In genomic region chr5:125085097-125085617, GRCm38 (mm10) we compare ENCODE assay signal across 17 mouse cellular contexts.
DNase-seq lines count a peak whose midpoint lies in the region; ATAC-seq and TF ChIP-seq lines count a peak whose summit lies in the region.
"Had no signal": no experiment of that assay in that cellular context is flagged by ENCODE, and none has a peak within 500 bp of the region (broad histone marks: within the 10 kb centered on the region; RNA-seq: fewer than 3 reads in every experiment).

No protein-coding gene starts in this region.

- no peak for ATAC-seq in forebrain, embryonic 13.5 days
- no peak for ATAC-seq in forebrain, embryonic 15.5 days (replicated peaks)
- ATAC-seq in limb, embryonic 14.5 days (ENCODE audit: low FRiP score, low read depth) = 0 out of 2 replicates have a peak, but pooled peaks have one; percentile 14
- peak; percentile 57; the same call in 1 of the 2 replicates for ATAC-seq in intestine, embryonic 15.5 days
- ATAC-seq in neural tube, embryonic 14.5 days (ENCODE audit: low read depth) = peak; percentile 40; the same call in 1 of the 2 replicates
- ATAC-seq in megakaryocyte-erythroid progenitor cell, adult 5-6 weeks (replicated peaks; ENCODE audit: low FRiP score, low TSS enrichment, poor library complexity, severe bottlenecking) = no peak
- ATAC-seq: forebrain, postnatal 0 days; hindbrain, embryonic 16.5 days; Patski had no signal

- H3K27me3 ChIP-seq in forebrain, embryonic 13.5 days = no peaks in the 10 kb centered on the region
- H3K27me3 ChIP-seq in forebrain, embryonic 15.5 days = no peaks in the 10 kb centered on the region
- no peaks in the 10 kb centered on the region for H3K27me3 ChIP-seq in limb, embryonic 14.5 days (ENCODE audit: control insufficient read depth, insufficient read depth, low read length)
- no peaks in the 10 kb centered on the region for H3K27me3 ChIP-seq in limb, embryonic 10.5 days (ENCODE audit: low read depth, poor library complexity, severe bottlenecking)
- H3K27me3 ChIP-seq in intestine, embryonic 15.5 days (replicated peaks) = no peaks in the 10 kb centered on the region
- H3K27me3 ChIP-seq in neural tube, embryonic 14.5 days (ENCODE audit: control insufficient read depth, insufficient read depth, low read length) = no peaks in the 10 kb centered on the region
- H3K27me3 ChIP-seq: heart, embryonic 12.5 days; Patski had no signal

- no peak overlapping the region for H3K4me2 ChIP-seq in forebrain, embryonic 13.5 days
- no peak overlapping the region for H3K4me2 ChIP-seq in forebrain, embryonic 15.5 days (replicated peaks)
- no peak overlapping the region for H3K4me2 ChIP-seq in limb, embryonic 14.5 days (replicated peaks; ENCODE audit: low read depth, low read length, severe bottlenecking)
- H3K4me2 ChIP-seq in intestine, embryonic 15.5 days (replicated peaks) = no peak overlapping the region
- no peak overlapping the region for H3K4me2 ChIP-seq in neural tube, embryonic 14.5 days (ENCODE audit: low read depth, low read length)
- H3K4me2 ChIP-seq: heart, embryonic 12.5 days had no signal

- no peak for TF ChIP-seq POLR2A in limb, embryonic 14.5 days (IDR thresholded peaks at IDR 0.05; ENCODE audit: borderline replicate concordance, extremely low read depth, insufficient read depth, insufficient read length)

- peaks cover 100% of the 10 kb centered on the region for H3K36me3 ChIP-seq in forebrain, embryonic 13.5 days (ENCODE audit: poor library complexity, severe bottlenecking)
- peaks cover 55% of the 10 kb centered on the region for H3K36me3 ChIP-seq in forebrain, embryonic 15.5 days
- peaks cover 100% of the 10 kb centered on the region for H3K36me3 ChIP-seq in limb, embryonic 14.5 days (ENCODE audit: control insufficient read depth, insufficient read depth, low read length)
- peaks cover 100% of the 10 kb centered on the region for H3K36me3 ChIP-seq in limb, embryonic 10.5 days
- H3K36me3 ChIP-seq in intestine, embryonic 15.5 days = peaks cover 68% of the 10 kb centered on the region
- peaks cover 60% of the 10 kb centered on the region for H3K36me3 ChIP-seq in neural tube, embryonic 14.5 days (ENCODE audit: control insufficient read depth, insufficient read depth, low read length)

- no peak for DNase-seq in limb, embryonic 14.5 days (ENCODE audit: low spot score)
- no peak for DNase-seq in limb, embryonic 10.5 days (ENCODE audit: low spot score)
- no peak for DNase-seq in B cell, adult 2 months
- DNase-seq: adrenal gland, adult 2 months; adrenal gland, postnatal 25 days; cerebellum, adult 2 months; forebrain, postnatal 0 days; gastrocnemius, postnatal 14 days had no signal

- no peak overlapping the region for H3K9ac ChIP-seq in forebrain, embryonic 13.5 days
- H3K9ac ChIP-seq in forebrain, embryonic 15.5 days (replicated peaks) = no peak overlapping the region
- H3K9ac ChIP-seq in limb, embryonic 14.5 days (ENCODE audit: low read depth, low read length, severe bottlenecking) = no peak overlapping the region
- no peak overlapping the region for H3K9ac ChIP-seq in intestine, embryonic 15.5 days
- no peak overlapping the region for H3K9ac ChIP-seq in neural tube, embryonic 14.5 days (replicated peaks; ENCODE audit: low read depth, low read length)
- H3K9ac ChIP-seq: forebrain, postnatal 0 days; heart, embryonic 12.5 days had no signal

- peaks cover 16% of the 10 kb centered on the region for H3K4me1 ChIP-seq in forebrain, embryonic 13.5 days
- peaks cover 17% of the 10 kb centered on the region for H3K4me1 ChIP-seq in forebrain, embryonic 15.5 days
- peaks cover 6% of the 10 kb centered on the region for H3K4me1 ChIP-seq in limb, embryonic 14.5 days (ENCODE audit: control insufficient read depth, insufficient read depth, low read length)
- H3K4me1 ChIP-seq in limb, embryonic 10.5 days = peaks cover 25% of the 10 kb centered on the region
- H3K4me1 ChIP-seq in intestine, embryonic 15.5 days (replicated peaks) = peaks cover 25% of the 10 kb centered on the region
- H3K4me1 ChIP-seq in neural tube, embryonic 14.5 days (ENCODE audit: control insufficient read depth, insufficient read depth, low read length) = peaks cover 22% of the 10 kb centered on the region

- H3K27ac ChIP-seq in forebrain, embryonic 13.5 days = 0 out of 2 replicates have a peak overlapping the region, but pooled peaks have one; percentile 7
- H3K27ac ChIP-seq in forebrain, embryonic 15.5 days (replicated peaks) = no peak overlapping the region
- no peak overlapping the region for H3K27ac ChIP-seq in limb, embryonic 14.5 days (replicated peaks; ENCODE audit: low read depth, low read length)
- no peak overlapping the region for H3K27ac ChIP-seq in limb, embryonic 10.5 days
- H3K27ac ChIP-seq in intestine, embryonic 15.5 days = no peak overlapping the region
- H3K27ac ChIP-seq in neural tube, embryonic 14.5 days (ENCODE audit: low read depth, low read length) = no peak overlapping the region
- H3K27ac ChIP-seq: embryonic facial prominence, embryonic 10.5 days had no signal

- WGBS in forebrain, embryonic 13.5 days = 79% methylated on average over 8 of the region's 8 CpGs
- WGBS in forebrain, embryonic 15.5 days = 69% methylated on average over 8 of the region's 8 CpGs
- 52% methylated on average over 8 of the region's 8 CpGs for WGBS in limb, embryonic 14.5 days
- 59% methylated on average over 8 of the region's 8 CpGs for WGBS in limb, embryonic 10.5 days
- WGBS in intestine, embryonic 15.5 days = 43% methylated on average over 8 of the region's 8 CpGs
- WGBS in neural tube, embryonic 14.5 days = 14% methylated on average over 8 of the region's 8 CpGs

- H3K9me3 ChIP-seq in forebrain, embryonic 13.5 days (replicated peaks) = peaks cover 5% of the 10 kb centered on the region; the same call in 1 of the 2 replicates
- H3K9me3 ChIP-seq in forebrain, embryonic 15.5 days = 0 out of 2 replicates have a peak, but pooled peaks cover 6% of the 10 kb centered on the region
- peaks cover 5% of the 10 kb centered on the region; the same call in 1 of the 2 replicates for H3K9me3 ChIP-seq in limb, embryonic 14.5 days (ENCODE audit: control insufficient read depth, low read length)
- H3K9me3 ChIP-seq in limb, embryonic 10.5 days (replicated peaks) = no peaks in the 10 kb centered on the region
- no peaks in the 10 kb centered on the region for H3K9me3 ChIP-seq in intestine, embryonic 15.5 days
- H3K9me3 ChIP-seq in neural tube, embryonic 14.5 days (ENCODE audit: control insufficient read depth, low read length) = no peaks in the 10 kb centered on the region

- no peak overlapping the region for H3K4me3 ChIP-seq in forebrain, embryonic 13.5 days
- H3K4me3 ChIP-seq in forebrain, embryonic 15.5 days = no peak overlapping the region
- no peak overlapping the region for H3K4me3 ChIP-seq in limb, embryonic 14.5 days (replicated peaks; ENCODE audit: low read length)
- H3K4me3 ChIP-seq in limb, embryonic 10.5 days = no peak overlapping the region
- H3K4me3 ChIP-seq in intestine, embryonic 15.5 days (replicated peaks) = no peak overlapping the region
- H3K4me3 ChIP-seq in neural tube, embryonic 14.5 days (ENCODE audit: low read depth, low read length) = no peak overlapping the region
- H3K4me3 ChIP-seq: embryonic facial prominence, embryonic 10.5 days; heart, embryonic 12.5 days had no signal

Comparison
In these comparisons a context has a peak if more than half of its experiments do, and no peak if none do; other contexts are left out.
1. ATAC-seq: peak in limb, embryonic 14.5 days (single experiment), intestine, embryonic 15.5 days (single experiment) and neural tube, embryonic 14.5 days (single experiment); none in forebrain, embryonic 13.5 days (single experiment), forebrain, embryonic 15.5 days (single experiment) and megakaryocyte-erythroid progenitor cell, adult 5-6 weeks (single experiment).